Mouse (Mus musculus) cerebellum, adult (tissue): ENCODE data around the gene 9330159F19Rik.

Experiments used
- ATAC-seq: cut with Nextera tagmentation; 2 replicates; pipeline ENCODE4 v1.9.2; 2017; ENCODE audit warnings: mild to moderate bottlenecking, moderate library complexity, mixed read lengths; ENCODE audit not compliant: insufficient number of reproducible peaks, low FRiP score, low TSS enrichment

The 9330159F19Rik gene

DNA sequence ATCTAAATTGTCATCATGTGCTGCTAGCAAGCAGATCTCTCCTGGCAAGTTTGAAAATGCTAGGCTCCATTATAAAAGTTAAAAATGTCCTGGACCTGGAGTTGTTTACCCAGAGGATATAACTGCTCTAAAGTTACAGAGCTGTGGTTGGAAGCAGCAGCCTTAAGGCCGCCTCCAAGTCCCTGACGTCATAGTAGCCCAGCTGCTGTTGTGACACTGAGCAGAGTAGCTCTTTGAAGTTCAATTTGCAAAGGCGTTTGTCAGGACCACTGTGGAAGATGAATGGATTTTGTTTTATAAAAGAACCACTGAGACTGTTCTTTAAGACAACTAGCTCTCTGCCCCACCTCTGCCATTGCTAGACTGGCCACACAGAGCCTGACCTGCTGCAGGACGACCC lies at the start of gene 9330159F19Rik:
9330159F19Rik (plus strand) TSS at position 154 of the 400 bp plus-strand sequence.
- no peak for ATAC-seq

DNA sequence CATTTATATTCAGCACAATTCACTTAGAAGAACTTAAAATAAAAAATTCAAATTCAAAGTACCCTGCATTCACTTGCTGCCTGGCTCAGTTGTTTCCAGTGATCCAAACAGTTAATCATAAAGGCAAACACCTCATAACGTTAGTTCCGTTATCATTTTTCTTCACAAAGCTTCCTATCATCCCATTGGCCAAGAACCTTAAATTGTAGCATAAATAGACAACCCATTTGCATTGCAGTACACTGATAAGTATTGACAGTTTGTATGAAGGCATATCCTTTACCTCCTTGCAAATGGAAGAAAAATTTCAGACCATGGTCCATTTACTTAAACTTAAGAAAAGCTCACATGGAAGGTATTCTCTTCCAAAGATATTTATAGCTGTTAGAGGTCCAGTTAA lies 49.7 kb upstream of the 9330159F19Rik start:
- ATAC-seq, result no peak

DNA sequence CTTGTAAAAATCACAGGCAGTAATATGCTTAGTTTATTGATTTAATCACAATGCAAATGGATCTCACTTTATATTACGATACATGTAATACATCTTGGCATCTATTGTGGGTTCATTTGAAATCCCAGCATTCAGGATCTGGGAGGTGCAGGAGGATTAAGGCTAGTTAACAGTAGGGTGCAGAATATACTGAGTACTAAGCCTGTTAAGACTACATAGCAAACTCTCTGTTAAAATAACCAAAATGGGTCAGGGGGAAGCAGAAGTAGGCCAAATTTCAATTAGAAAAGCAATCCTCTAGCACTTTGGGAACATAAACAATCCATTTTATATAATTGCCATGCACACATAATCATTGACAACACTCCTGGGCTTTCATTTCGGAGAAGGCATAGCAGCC lies 37.6 kb upstream of the 9330159F19Rik start:
- no peak for ATAC-seq

DNA sequence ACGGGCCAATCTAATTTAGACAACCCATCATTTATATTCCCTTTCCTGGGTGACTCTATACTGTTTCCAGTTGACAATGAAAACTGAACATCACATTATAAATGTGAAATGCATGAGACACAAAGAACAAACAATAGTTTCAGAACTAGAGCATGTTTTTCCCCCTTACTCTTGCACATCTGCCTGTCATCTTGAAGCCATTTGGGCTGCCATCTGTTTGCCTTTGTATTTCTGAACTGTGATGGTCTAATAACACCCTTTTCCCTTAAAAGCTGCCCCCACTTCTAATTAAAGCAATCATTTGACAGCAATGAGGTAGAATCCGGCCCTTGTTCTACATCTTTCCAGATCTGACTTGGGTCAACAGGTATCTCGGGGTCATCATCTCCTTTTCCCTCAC lies 35.8 kb upstream of the 9330159F19Rik start:
- no peak for ATAC-seq

DNA sequence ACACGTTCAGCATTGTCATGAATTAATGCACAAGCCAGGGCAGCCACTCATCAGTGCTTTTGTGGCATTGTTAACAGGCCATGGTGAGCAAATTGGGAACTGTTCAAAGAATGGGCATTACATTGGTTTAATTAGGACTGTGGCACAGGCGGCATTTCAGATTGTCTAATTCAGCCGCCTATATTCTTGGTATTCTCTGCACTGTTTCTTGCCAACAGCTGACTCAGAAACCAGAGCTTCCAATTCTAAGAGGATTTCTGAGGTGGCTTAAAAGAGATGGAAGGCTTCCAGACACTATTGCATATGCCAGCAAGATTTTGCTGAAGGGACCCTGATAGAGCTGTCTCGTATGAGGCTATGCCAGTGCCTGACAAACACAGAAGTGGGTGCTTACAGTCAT lies 34.5 kb upstream of the 9330159F19Rik start:
- no peak for ATAC-seq

DNA sequence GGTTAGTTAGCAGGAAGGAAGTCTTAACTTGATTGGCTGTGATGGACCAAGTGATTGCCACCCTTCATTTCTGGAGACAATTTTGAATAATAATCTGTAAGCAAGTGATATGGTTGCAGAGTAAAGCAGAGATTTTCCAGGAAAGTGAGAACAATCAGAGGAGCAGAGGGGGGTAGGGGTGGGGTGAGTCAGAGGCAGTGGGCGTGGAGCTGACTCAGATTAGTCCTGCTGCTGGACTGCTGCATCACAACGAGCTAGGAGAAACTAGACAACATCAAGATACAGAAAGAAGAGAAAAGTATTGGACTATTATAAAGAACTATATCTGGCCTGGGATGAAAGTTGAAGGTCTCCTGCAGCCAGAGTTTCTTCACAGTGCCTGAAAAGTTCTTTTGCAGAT lies 33.4 kb upstream of the 9330159F19Rik start:
- ATAC-seq, result no peak

DNA sequence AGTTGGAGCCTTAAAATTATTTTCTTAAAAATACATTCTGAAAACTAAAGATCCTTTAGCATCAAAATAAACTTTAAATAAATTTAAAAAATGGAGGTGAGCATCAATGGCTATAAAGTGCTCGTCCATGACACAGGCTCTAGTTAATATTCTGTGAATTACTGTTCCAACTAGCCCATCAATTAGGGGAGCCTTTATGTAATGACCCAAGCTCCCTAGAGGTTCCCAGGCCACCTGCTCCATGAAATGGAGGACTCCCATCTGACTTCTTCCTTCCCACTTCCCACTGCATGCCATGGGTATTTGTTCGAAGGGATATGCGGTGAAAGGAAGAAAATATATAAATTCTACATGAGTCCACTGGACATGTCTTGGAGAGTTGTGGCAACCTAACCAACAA lies 31.2 kb upstream of the 9330159F19Rik start:
- no peak for ATAC-seq

DNA sequence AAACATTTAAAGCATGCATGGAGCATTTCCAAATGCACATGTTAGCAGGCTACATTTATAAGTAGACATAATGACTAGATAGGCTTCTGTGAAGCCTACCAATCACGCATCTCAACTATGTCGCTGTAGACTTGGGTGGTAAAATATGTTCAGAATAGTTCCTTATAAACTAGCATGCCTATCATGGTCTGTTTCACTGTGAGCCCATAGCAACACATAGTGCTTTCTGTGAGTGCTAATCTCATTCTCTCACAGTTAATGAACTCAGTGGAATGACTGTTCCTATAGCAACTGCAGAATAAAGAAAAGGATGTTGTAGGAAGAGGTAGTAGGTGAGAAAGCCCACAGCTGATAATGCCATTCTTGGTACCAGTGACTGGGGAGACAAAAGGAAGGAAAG lies 30.4 kb upstream of the 9330159F19Rik start:
- no peak for ATAC-seq

DNA sequence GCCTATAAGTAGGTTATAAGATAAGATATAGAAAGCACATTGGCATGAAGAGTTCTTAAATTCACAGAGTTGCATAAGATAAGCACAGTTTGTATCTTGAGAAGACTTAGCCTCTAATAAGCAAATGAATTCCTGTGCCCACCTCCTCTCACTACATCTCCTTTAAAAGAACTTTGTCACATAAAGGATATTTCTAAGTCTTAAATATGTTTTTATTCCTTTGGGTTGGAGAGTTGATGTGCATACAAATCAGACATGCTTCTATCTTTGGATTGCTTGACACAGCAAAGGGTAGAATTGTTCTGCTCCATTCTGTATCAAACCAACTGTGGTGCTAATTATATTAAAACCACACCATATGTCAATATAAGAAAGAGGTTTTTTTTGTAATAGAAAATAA lies 17.6 kb upstream of the 9330159F19Rik start:
- ATAC-seq, result no peak

DNA sequence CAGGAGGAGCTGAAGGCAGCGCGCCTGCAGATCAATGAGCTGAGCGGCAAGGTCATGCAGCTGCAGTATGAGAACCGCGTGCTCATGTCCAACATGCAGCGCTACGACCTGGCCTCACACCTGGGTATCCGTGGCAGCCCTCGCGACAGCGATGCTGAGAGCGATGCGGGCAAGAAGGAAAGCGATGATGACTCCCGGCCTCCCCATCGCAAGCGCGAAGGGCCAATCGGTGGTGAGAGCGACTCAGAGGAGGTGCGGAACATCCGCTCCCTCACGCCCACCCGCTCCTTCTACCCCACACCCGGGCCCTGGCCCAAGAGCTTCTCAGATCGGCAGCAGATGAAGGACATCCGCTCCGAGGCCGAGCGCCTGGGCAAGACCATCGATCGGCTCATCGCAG lies 14.6 kb upstream of the 9330159F19Rik start:
- ATAC-seq, result no peak

DNA sequence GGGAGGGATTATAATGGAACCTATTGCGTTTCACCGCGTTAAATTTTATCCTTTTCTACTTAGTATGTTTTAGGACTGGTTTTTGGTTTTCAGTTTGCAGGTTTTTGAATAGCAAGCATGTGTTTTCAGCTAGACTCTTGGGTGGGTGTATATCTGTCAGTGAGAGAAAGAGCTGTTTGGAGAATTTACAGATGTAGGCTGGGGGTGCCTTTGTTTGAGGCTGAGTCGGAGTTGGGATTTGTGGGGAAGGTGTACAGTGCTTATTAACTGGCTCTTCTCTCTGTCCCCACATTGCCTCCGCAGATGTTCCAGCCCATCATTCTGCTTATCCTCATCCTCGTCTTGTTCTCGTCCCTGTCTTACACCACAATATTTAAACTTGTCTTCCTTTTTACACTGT lies 12.8 kb upstream of the 9330159F19Rik start, which contains the start of gene Gm49353:
Gm49353 (plus strand) TSS at position 313 of the 400 bp plus-strand sequence.
- no peak for ATAC-seq

DNA sequence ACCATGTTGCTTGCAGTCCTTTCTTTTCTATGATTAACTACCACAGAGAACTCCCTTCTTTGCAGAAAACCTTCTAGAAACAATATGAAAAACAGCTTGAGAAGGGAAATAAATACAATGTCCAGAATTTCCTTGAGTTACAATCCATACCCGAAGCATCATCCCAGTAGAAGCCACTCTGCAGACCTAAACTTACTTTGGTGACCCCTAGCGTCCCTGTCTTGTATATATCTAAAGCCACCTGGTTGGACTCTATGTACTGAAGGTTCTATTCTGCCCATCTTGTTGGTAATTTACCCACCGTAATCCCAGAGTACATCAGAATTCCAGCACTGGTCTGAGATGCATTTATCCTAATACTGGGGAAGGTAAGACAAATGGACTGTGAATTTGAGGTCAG lies 11.6 kb upstream of the 9330159F19Rik start:
- no peak for ATAC-seq

DNA sequence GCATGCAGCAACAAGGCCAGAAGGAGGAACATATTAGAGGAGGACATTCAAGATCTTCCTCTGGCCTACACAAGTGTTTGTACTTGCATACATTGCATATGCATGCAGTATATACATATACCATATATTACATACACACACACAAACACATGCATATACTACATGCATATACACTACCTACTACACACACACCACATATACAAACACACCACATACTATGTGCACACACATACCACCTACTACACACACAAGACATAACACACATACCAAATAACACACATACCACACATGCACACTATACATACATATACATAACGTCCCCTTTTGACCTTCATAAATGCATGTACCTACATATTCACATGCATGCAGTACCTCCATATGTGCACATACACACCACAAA lies 10.8 kb upstream of the 9330159F19Rik start:
- ATAC-seq, result no peak

DNA sequence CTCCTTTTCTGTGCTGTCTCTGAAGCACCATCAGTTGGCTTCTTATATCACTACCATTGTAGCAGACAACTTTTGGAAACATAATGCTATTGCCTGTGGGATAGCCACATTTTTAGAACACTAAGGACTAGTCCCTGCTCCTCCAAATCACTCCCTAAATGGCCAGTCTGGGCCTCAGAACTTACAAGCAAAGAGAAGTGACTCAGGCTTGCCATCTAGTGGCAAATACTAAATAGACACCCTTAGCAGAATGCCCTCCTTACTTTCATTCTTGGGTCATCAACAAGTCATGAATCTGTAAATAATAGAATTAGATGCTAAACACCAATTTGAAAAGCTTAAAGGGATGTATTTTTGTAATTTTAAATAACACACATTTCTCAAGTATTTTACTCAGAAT lies 4.7 kb upstream of the 9330159F19Rik start:
- peak; percentile 88 for ATAC-seq

DNA sequence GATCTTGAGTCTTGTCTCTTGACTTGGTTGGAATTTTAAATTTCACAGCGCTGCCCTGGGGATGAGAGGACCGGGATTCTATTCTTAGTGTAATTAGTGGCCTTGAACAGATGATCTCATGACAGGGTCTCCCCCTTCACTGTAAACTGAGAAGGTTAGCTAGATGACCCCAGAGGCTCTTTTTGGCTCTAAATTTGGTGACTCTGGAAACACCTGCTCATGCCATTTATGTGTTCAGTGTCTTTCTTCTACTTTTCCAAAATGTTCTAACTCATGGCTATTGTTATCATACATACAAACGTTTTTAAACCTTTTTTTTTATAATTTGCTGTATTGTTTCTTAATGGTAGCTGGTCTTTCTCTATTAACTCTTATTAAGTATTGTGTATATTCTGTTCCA lies 2.7 kb upstream of the 9330159F19Rik start:
- no peak for ATAC-seq

DNA sequence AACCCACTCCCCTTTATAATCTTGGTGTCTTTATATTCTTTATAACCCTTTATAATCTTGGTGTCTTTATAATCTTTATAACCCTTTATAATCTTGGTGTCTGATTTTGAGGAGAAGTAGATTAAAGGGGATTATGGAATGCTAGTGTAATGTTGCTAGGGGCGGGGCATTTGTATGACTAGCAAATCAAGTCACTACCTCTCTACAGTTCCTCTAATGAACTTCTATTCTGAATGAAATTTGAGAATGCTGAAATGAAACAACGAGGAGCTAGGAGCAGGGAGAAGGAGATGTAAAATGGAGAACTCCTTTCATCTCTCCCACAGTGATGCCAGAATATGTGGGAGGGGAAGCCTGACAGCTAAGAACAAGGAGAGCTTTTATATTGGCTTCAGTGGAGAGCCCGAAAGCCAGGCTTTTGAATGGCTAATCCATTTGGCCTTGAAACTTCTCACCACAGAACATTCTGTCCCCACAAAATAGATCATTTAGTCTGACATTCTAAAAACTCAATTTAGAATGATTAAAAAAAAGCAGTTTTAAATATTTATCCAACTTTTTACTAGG lies 2.2 kb downstream of the 9330159F19Rik start:
- no peak for ATAC-seq

DNA sequence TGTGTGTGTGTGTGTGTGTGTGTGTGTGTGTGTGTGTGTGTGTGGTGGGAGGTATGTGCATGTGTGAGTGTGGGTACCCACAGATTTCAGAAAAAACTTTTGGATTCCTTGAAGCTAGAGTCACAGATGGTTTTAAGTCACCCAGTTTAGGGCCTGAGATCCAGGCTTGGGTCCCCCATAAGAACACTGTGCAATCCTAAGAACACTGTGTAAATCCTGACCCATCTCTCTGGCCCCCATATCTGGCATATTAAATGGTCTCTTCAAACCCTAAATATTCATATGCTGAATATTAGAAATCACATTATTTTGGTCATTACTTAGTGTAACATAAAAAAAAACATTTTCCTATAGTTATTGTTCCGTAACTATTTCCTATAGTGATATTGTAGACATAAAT lies 5.6 kb downstream of the 9330159F19Rik start:
- no peak for ATAC-seq

DNA sequence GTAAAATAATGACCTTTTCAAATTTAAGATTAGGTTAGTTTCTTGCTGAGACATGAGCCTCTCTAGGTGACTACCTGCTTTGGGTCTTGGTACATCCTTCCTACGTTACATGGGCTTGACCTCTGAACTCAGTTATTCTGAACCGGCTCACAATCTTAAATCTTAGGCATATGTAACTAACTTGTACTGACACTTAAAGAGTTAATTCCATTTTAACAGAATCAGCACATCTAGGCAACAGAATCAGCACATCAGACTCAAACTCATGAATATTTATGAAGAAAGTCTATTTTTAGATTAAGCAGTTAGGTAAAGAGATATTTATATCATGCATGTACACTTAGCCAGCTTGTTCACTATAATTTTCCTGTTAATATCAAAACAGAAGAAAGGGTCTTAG lies 6.0 kb downstream of the 9330159F19Rik start:
- no peak for ATAC-seq

DNA sequence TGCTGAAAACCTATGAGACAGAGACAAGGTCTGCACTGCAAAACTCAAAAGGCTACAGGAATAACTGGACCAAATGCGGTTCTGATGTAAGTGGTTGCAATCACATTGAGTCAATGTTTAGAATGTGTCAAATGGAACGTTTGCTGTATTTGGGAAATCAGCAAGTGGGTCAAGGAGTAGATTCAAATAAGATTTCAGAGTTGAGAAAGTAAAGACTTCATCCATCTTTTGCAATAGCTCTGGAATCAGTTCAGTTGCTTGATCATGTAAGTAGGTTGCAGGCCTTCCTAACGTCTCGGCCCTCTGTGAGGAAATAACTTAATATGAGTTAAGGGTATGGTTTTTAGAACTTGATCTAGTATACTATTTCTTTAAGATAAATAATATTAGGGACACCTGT lies 13.9 kb downstream of the 9330159F19Rik start:
- no peak for ATAC-seq

DNA sequence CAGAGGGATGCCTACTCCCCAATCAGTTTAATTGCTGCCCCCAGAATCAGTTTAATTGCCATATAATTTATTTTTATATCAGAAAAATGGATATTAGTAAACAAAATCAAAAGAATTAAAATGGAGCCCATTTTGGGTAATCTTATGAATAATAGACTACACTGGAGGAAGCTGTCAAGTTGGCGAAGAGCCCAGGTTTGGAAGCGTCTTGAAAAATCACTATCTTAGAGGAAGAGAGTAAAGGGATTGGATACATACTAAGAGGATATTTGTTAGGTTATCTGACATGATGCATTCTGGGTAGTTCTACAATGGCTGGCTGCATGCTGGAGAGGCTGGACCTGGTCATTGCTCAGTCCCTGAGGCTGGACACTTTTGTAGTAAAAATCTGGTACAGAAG lies 19.8 kb downstream of the 9330159F19Rik start:
- no peak for ATAC-seq
